Mouse (Mus musculus) left cerebral cortex, adult 2 months (tissue): ENCODE measurements around the gene Nr2e1. TPM values are rescaled to one million over a fixed set of nuclear protein-coding genes. Genes with fewer than 3 reads are reported as not detected.

ENCODE experiments used
- DNase-seq, 2 experiments: peaks; one replicate each; pipeline ENCODE4 v3.0.0; 2021 to 2022; ENCODE audit warnings: low spot score in 2 of 2, mixed read lengths in 1 of 2; ENCODE audit errors: extremely low spot score in 1 of 2
- H3K27ac ChIP-seq: fragments of 200-600 bp; 2 replicates; pipeline ENCODE4 v1.8.1; 2022
- H3K4me3 ChIP-seq: fragments of 200-600 bp; 2 replicates; pipeline ENCODE4 v1.8.1; 2022
- CTCF ChIP-seq: fragments of 200-600 bp; IDR thresholded peaks from 2 replicates; pipeline ENCODE4 v1.8.1; 2022; ENCODE audit warnings: antibody characterized with exemption, mild to moderate bottlenecking, moderate library complexity
- intact Hi-C: fragments of 180-260 bp; cut with DNase I; formaldehyde crosslinking; loops from one replicate; pipeline ENCODE4 v1.15.1; 2025
- total RNA-seq, 2 experiments: library from RNA; stranded (reverse); gene quantifications; 2 replicates each; pipeline ENCODE4 v1.2.3; 2021

Gene Nr2e1
- total RNA-seq, 2 experiments from 2014 or later, result 10.9 to 14.1 TPM

- intact Hi-C loops, result no loop called here
- Histone ChIP-seq H3K27ac (no peak overlapping the region), H3K4me3 (no peak overlapping the region)
- no peak for DNase-seq
- TF ChIP-seq CTCF, result peak; percentile 51
Observed at GRCm38 (mm10) chr10:42604874-42605273, 21.4 kb upstream of the Nr2e1 start.

- Histone ChIP-seq H3K27ac (no peak overlapping the region), H3K4me3 (no peak overlapping the region)
- intact Hi-C loops, result no loop called here
- peak; percentile 30 for TF ChIP-seq CTCF
- DNase-seq, result no peak
Observed at GRCm38 (mm10) chr10:42601556-42601955, 18.1 kb upstream of the Nr2e1 start.

- H3K27ac ChIP-seq, result no peak overlapping the region
- no peak for TF ChIP-seq CTCF
- intact Hi-C loops, result no loop called here
- H3K4me3 ChIP-seq, result no peak overlapping the region
- DNase-seq, result no peak
Observed at GRCm38 (mm10) chr10:42598615-42599014, 15.2 kb upstream of the Nr2e1 start.

GRCm38 (mm10) chr10:42593201-42593600, 9.8 kb upstream of the Nr2e1 start:
- H3K27ac ChIP-seq, result no peak overlapping the region
- DNase-seq, result no peak
- intact Hi-C loops, result no loop called here
- H3K4me3 ChIP-seq, result no peak overlapping the region
- no peak for TF ChIP-seq CTCF

GRCm38 (mm10) chr10:42591993-42592686, 8.7 kb upstream of the Nr2e1 start:
- TF ChIP-seq CTCF, result no peak
- peak overlapping the region; percentile 37 for H3K4me3 ChIP-seq
- DNase-seq, result no peak
- H3K27ac ChIP-seq, result no peak overlapping the region
- intact Hi-C loops, result no loop called here

- Histone ChIP-seq H3K4me3 (peak overlapping the region; percentile 37), H3K27ac (no peak overlapping the region)
- no peak for TF ChIP-seq CTCF
- DNase-seq, result no peak
- intact Hi-C loops, result no loop called here
Observed at GRCm38 (mm10) chr10:42591185-42591992, 8.0 kb upstream of the Nr2e1 start.

GRCm38 (mm10) chr10:42590261-42591184, 7.1 kb upstream of the Nr2e1 start:
- no peak overlapping the region for H3K4me3 ChIP-seq
- intact Hi-C loops, result no loop called here
- TF ChIP-seq CTCF, result no peak
- H3K27ac ChIP-seq, result no peak overlapping the region
- no peak for DNase-seq

GRCm38 (mm10) chr10:42589505-42589904, 6.1 kb upstream of the Nr2e1 start:
- TF ChIP-seq CTCF, result no peak
- intact Hi-C loops, result no loop called here
- no peak for DNase-seq
- Histone ChIP-seq H3K4me3 (no peak overlapping the region), H3K27ac (no peak overlapping the region)

GRCm38 (mm10) chr10:42587961-42588750, 4.7 kb upstream of the Nr2e1 start:
- no peak for DNase-seq
- intact Hi-C loops, result no loop called here
- no peak for TF ChIP-seq CTCF
- no peak overlapping the region for H3K27ac ChIP-seq
- no peak overlapping the region for H3K4me3 ChIP-seq

- DNase-seq, result no peak
- Histone ChIP-seq H3K4me3 (no peak overlapping the region), H3K27ac (no peak overlapping the region)
- no peak for TF ChIP-seq CTCF
- intact Hi-C loops, result no loop called here
Observed at GRCm38 (mm10) chr10:42585596-42586305, 2.3 kb upstream of the Nr2e1 start.
